Mouse (Mus musculus) heart, postnatal 0 days (tissue): ENCODE results near the gene Tent5c. TPM values are rescaled to one million over a fixed set of nuclear protein-coding genes. Genes with fewer than 3 reads are reported as not detected.

Experiments
- ATAC-seq: fragments of 200-750 bp; cut with Nextera tagmentation; 2 replicates; pipeline ENCODE4 v1.8.0; 2017; ENCODE audit warnings: low read depth, moderate number of reproducible peaks, moderate library complexity; ENCODE audit not compliant: insufficient read depth
- DNase-seq: peaks from one replicate; pipeline ENCODE4 v3.0.0-alpha.2; 2016; ENCODE audit warnings: low spot score
- H3K27ac ChIP-seq: fragments of 300-500 bp; sonication (generic); 2 replicates; pipeline ENCODE4 v1.5.1; 2014; ENCODE audit warnings: low read depth, mild to moderate bottlenecking
- H3K27me3 ChIP-seq: fragments of 300-500 bp; sonication (generic); 2 replicates; pipeline ENCODE4 v1.6.1; 2014; ENCODE audit warnings: low read length, mixed read lengths; ENCODE audit not compliant: control insufficient read depth, insufficient read depth
- H3K36me3 ChIP-seq: fragments of 300-500 bp; sonication (generic); replicated peaks from 2 replicates; pipeline ENCODE4 v1.6.1; 2014; ENCODE audit warnings: low read length, mixed read lengths; ENCODE audit not compliant: control insufficient read depth, insufficient read depth
- H3K4me1 ChIP-seq: fragments of 300-500 bp; sonication (generic); 2 replicates; pipeline ENCODE4 v1.6.1; 2014; ENCODE audit warnings: antibody characterized with exemption; ENCODE audit not compliant: control insufficient read depth, insufficient read depth
- H3K4me2 ChIP-seq: fragments of 300-500 bp; sonication (generic); 2 replicates; pipeline ENCODE4 v1.6.1; 2014; ENCODE audit warnings: low read depth, mild to moderate bottlenecking, low read length, moderate library complexity
- H3K4me3 ChIP-seq: fragments of 300-500 bp; sonication (generic); 2 replicates; pipeline ENCODE4 v1.5.1; 2014; ENCODE audit warnings: low read depth, low read length
- H3K9ac ChIP-seq: fragments of 300-500 bp; sonication (generic); replicated peaks from 2 replicates; pipeline ENCODE4 v1.6.1; 2014; ENCODE audit warnings: low read depth, low read length, mixed read lengths
- H3K9me3 ChIP-seq: fragments of 300-500 bp; sonication (generic); replicated peaks from 2 replicates; pipeline ENCODE4 v1.6.1; 2016; ENCODE audit warnings: low read length; ENCODE audit not compliant: control insufficient read depth
- CTCF ChIP-seq: IDR thresholded peaks from 2 replicates; pipeline ENCODE4 v1.5.1; 2016; ENCODE audit warnings: antibody characterized with exemption, control low read depth, low read depth
- EP300 ChIP-seq: IDR thresholded peaks from 2 replicates; pipeline ENCODE4 v1.6.1; 2016; ENCODE audit warnings: antibody characterized with exemption, low read depth
- WGBS: fragments of 180-500 bp; shearing (Covaris S2); extraction: QIAGEN DNeasy Blood & Tissue Kit; methylation state at CpG from one replicate; pipeline ENCODE4 v1.1.7; 2014; 5-methylcytosine and 5-hydroxymethylcytosine counted together
- polyA plus RNA-seq: library from polyadenylated mRNA; unstranded; fragments of >200 nt; fragmentation: Nextera tagmentation; extraction: Ambion mirVana; gene quantifications from 2 replicates; pipeline ENCODE4 v1.2.1, GENCODE M21; 2015
- total RNA-seq: library from RNA; depleted of rRNA; stranded (reverse); fragments of >200 nt; gene quantifications from 2 replicates; pipeline ENCODE4 v1.2.3, GENCODE M21; 2014; ENCODE audit warnings: low replicate concordance; rRNA removed

The Tent5c gene
- total and polyA plus RNA-seq, 2 experiments from 2014 or later = 4.2 to 8.9 TPM

DNA sequence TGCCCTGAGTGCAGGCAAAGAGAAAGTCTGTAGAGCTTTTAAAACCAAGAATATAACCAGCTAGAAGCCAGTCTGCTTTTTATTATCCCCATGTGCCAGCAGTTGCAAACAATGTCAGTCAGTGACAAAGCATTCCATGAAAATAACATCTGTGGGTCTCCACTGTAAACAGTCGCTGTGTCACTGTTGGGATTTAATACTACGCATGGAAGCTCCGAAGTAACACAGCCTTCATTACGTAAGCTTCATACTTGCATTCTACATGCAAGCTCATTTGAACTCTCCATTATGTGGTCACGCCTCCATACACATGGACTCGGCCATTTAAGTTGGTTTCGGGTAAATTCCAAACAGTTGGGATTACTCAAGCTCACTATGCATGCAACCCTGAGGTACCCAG lies 77.2 kb downstream of the Tent5c start:
- Histone ChIP-seq H3K36me3 (no peaks in the 10 kb centered on the region), H3K4me2 (no peak overlapping the region), H3K9me3 (no peaks in the 10 kb centered on the region), H3K27me3 (no peaks in the 10 kb centered on the region), H3K9ac (no peak overlapping the region), H3K27ac (no peak overlapping the region), H3K4me3 (no peak overlapping the region), H3K4me1 (no peaks in the 10 kb centered on the region)
- no peak for DNase-seq
- no peak for ATAC-seq
- WGBS = 91% methylated on average over 7 of the region's 7 CpGs
- no peak for TF ChIP-seq CTCF
- no peak for TF ChIP-seq EP300

GRCm38 (mm10) chr3:100409280-100409679 lies 79.8 kb downstream of the Tent5c start:
- Histone ChIP-seq H3K27ac (no peak overlapping the region), H3K4me1 (no peaks in the 10 kb centered on the region), H3K4me2 (no peak overlapping the region), H3K9me3 (no peaks in the 10 kb centered on the region), H3K9ac (no peak overlapping the region), H3K36me3 (no peaks in the 10 kb centered on the region), H3K4me3 (no peak overlapping the region), H3K27me3 (no peaks in the 10 kb centered on the region)
- 63% methylated on average over 2 of the region's 2 CpGs for WGBS
- DNase-seq (no peak), ATAC-seq (no peak)
- TF ChIP-seq EP300 = no peak
- no peak for TF ChIP-seq CTCF

DNA sequence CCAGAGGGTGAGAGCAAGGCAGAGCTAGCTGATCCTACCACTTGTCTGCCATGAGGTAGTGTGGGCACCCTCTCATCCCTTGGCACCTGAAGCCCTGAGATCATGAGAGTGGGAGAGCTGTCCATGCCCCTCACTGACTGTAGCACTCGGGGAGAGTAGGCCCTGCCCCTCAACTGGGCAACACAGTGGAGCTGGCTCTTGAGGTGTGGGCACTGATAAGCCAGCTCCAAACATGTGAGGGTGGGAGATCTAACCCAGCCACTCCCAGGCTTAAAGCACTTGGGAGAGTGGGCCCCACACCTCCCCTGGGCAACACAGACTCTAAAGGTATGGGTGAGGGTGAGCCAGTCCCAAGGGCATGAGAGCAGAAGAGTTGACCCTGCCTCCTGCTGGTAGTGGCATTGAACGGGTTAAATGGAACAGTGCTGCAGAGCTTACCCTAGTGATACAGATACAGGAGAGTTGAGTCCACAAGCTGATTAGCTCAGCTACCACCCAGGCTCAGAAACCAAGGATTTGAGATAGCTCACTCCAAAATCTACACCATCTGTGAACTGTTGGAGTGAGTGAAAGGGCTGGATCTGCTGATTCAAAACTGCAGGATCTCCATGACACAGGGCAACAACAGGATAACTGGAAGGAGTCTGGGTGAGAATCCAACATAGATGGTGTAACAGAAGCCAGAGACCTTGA lies 80.6 kb downstream of the Tent5c start:
- Histone ChIP-seq H3K27me3 (no peaks in the 10 kb centered on the region), H3K36me3 (no peaks in the 10 kb centered on the region), H3K9ac (no peak overlapping the region), H3K4me1 (no peaks in the 10 kb centered on the region), H3K27ac (no peak overlapping the region), H3K9me3 (no peaks in the 10 kb centered on the region), H3K4me2 (no peak overlapping the region), H3K4me3 (no peak overlapping the region)
- WGBS = 58% methylated on average over 2 of the region's 2 CpGs
- TF ChIP-seq CTCF = no peak
- no peak for TF ChIP-seq EP300
- DNase-seq (no peak), ATAC-seq (no peak)

DNA sequence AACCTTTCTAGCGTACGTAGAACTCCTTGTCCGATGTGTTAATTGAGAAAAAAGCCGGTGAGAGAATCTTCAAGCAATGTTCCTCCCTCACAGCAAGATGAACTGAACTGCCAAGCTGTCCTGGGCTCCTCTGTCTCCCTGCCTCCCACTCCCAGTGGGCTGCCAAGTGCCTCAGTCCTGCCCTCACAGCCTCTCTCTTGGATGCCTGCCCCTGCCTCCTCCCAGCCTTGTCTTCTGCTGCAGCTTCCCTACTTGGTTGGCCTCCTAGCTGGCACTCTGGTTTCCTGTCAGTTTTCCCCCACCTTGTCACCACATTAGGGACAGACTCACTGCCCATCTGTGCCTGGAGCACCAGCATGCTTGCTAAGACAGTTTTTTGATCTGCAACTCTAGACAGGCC lies 86.5 kb downstream of the Tent5c start:
- H3K4me1 ChIP-seq = no peaks in the 10 kb centered on the region
- H3K9ac ChIP-seq = no peak overlapping the region
- no peaks in the 10 kb centered on the region for H3K9me3 ChIP-seq
- no peak for DNase-seq
- 83% methylated on average over 4 of the region's 4 CpGs for WGBS
- no peak for ATAC-seq
- no peak overlapping the region for H3K4me2 ChIP-seq
- no peak overlapping the region for H3K4me3 ChIP-seq
- H3K36me3 ChIP-seq = no peaks in the 10 kb centered on the region
- H3K27ac ChIP-seq = no peak overlapping the region
- TF ChIP-seq EP300 (no peak), CTCF (no peak)
- no peaks in the 10 kb centered on the region for H3K27me3 ChIP-seq

Other genes with a start within 250 kb of the Tent5c start
- gene Man1a2, start 196.2 kb upstream of the Tent5c start, total RNA-seq = 16.8 and 17.7 TPM in 2 replicates
- gene Man1a2, start 196.2 kb upstream of the Tent5c start, polyA plus RNA-seq = 35.0 and 39.8 TPM in 2 replicates